Mouse (Mus musculus) lung, postnatal 0 days (tissue): ENCODE data around the gene Nuak1. TPM values are rescaled to one million over a fixed set of nuclear protein-coding genes. Genes with fewer than 3 reads are reported as not detected.

Experiments used
- ATAC-seq: fragments of 200-750 bp; cut with Nextera tagmentation; 2 replicates; pipeline ENCODE4 v1.8.0; 2017; ENCODE audit warnings: moderate library complexity
- DNase-seq: peaks from one replicate; pipeline ENCODE4 v3.0.0-alpha.2; 2016; ENCODE audit warnings: low spot score
- H3K27ac ChIP-seq: fragments of 300-500 bp; sonication (generic); 2 replicates; pipeline ENCODE4 v1.5.1; 2014; ENCODE audit warnings: antibody characterized with exemption, mild to moderate bottlenecking, low read length, mixed read lengths
- H3K27me3 ChIP-seq: fragments of 300-500 bp; sonication (generic); replicated peaks from 2 replicates; pipeline ENCODE4 v1.6.1; 2014; ENCODE audit warnings: low read length, mixed read lengths; ENCODE audit not compliant: insufficient read depth
- H3K36me3 ChIP-seq: fragments of 300-500 bp; sonication (generic); 2 replicates; pipeline ENCODE4 v1.6.1; 2014; ENCODE audit warnings: low read length, mixed read lengths; ENCODE audit not compliant: insufficient read depth
- H3K4me1 ChIP-seq: fragments of 300-500 bp; sonication (generic); 2 replicates; pipeline ENCODE4 v1.6.1; 2014; ENCODE audit warnings: antibody characterized with exemption, low read depth, low read length, mixed read lengths; ENCODE audit not compliant: insufficient read depth
- H3K4me2 ChIP-seq: fragments of 300-500 bp; sonication (generic); replicated peaks from 2 replicates; pipeline ENCODE4 v1.6.1; 2014; ENCODE audit warnings: low read depth, mild to moderate bottlenecking, low read length, moderate library complexity, mixed read lengths
- H3K4me3 ChIP-seq: fragments of 300-500 bp; sonication (generic); 2 replicates; pipeline ENCODE4 v1.5.1; 2014; ENCODE audit warnings: low read depth, low read length
- H3K9ac ChIP-seq: fragments of 300-500 bp; sonication (generic); replicated peaks from 2 replicates; pipeline ENCODE4 v1.6.1; 2014; ENCODE audit warnings: low read depth, mild to moderate bottlenecking
- H3K9me3 ChIP-seq: fragments of 300-500 bp; sonication (generic); 2 replicates; pipeline ENCODE4 v1.6.1; 2016; ENCODE audit warnings: low read length, mixed read lengths
- CTCF ChIP-seq: IDR thresholded peaks from 2 replicates; pipeline ENCODE4 v1.5.1; 2016; ENCODE audit warnings: antibody characterized with exemption, mild to moderate bottlenecking
- EP300 ChIP-seq: IDR thresholded peaks from 2 replicates; pipeline ENCODE4 v1.6.1; 2016; ENCODE audit warnings: antibody characterized with exemption, mild to moderate bottlenecking, control low read depth
- WGBS: fragments of 180-500 bp; shearing (Covaris S2); extraction: QIAGEN DNeasy Blood & Tissue Kit; methylation state at CpG from one replicate; pipeline ENCODE4 v1.1.7; 2014; 5-methylcytosine and 5-hydroxymethylcytosine counted together
- polyA plus RNA-seq: library from polyadenylated mRNA; unstranded; fragments of >200 nt; fragmentation: Nextera tagmentation; extraction: Ambion mirVana; gene quantifications from 2 replicates; pipeline ENCODE4 v1.2.1, GENCODE M21; 2015

The Nuak1 gene
- polyA plus RNA-seq, 1 experiment from 2014 or later, result 2.2 TPM

- ATAC-seq, result no peak
- TF ChIP-seq CTCF (no peak), EP300 (no peak)
- Histone ChIP-seq H3K4me1 (peaks cover 5% of the 10 kb centered on the region; the same call in 1 of the 2 replicates), H3K36me3 (no peaks in the 10 kb centered on the region), H3K27ac (no peak overlapping the region), H3K9ac (no peak overlapping the region), H3K27me3 (0 out of 2 replicates have a peak, but pooled peaks cover 4% of the 10 kb centered on the region), H3K9me3 (no peaks in the 10 kb centered on the region), H3K4me2 (no peak overlapping the region), H3K4me3 (no peak overlapping the region)
- WGBS, result 62% methylated on average over 5 of the region's 5 CpGs
- DNase-seq, result no peak
These were observed 45.1 kb downstream of the Nuak1 start for GRCm38 (mm10) chr10:84395259-84395658.

- DNase-seq (no peak), ATAC-seq (no peak)
- 52% methylated on average over 12 of the region's 12 CpGs for WGBS
- Histone ChIP-seq H3K4me1 (peaks cover 5% of the 10 kb centered on the region; the same call in 1 of the 2 replicates), H3K36me3 (no peaks in the 10 kb centered on the region), H3K27me3 (0 out of 2 replicates have a peak, but pooled peaks cover 4% of the 10 kb centered on the region), H3K27ac (no peak overlapping the region), H3K9ac (no peak overlapping the region), H3K4me3 (no peak overlapping the region), H3K9me3 (no peaks in the 10 kb centered on the region), H3K4me2 (no peak overlapping the region)
- TF ChIP-seq EP300, result no peak
- TF ChIP-seq CTCF, result no peak
These were observed 46.5 kb downstream of the Nuak1 start for GRCm38 (mm10) chr10:84393881-84394280.

DNA sequence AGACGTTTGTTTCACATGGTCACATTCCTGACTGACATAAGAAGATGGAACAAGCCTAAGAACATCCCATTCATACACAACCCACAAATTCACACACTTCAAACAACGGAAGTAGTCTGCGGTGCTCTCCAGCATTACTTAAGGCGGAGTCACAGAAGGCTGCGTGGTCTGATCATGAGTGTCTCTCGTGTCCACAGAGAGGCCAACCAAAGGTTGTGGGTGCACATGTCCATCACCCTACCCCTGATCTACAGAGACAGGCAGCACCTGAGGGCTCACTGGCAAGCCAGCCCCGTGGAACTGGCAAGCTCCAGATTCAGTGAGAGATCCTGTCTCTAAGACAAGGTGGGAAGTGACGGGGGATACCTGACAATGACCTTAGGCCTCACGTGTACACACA lies 47.0 kb downstream of the Nuak1 start:
- Histone ChIP-seq H3K36me3 (no peaks in the 10 kb centered on the region), H3K4me3 (no peak overlapping the region), H3K9me3 (no peaks in the 10 kb centered on the region), H3K4me2 (no peak overlapping the region), H3K27ac (no peak overlapping the region), H3K9ac (no peak overlapping the region), H3K27me3 (0 out of 2 replicates have a peak, but pooled peaks cover 4% of the 10 kb centered on the region), H3K4me1 (peaks cover 5% of the 10 kb centered on the region; the same call in 1 of the 2 replicates)
- 36% methylated on average over 9 of the region's 9 CpGs for WGBS
- DNase-seq (no peak), ATAC-seq (no peak)
- TF ChIP-seq CTCF (no peak), EP300 (no peak)

DNA sequence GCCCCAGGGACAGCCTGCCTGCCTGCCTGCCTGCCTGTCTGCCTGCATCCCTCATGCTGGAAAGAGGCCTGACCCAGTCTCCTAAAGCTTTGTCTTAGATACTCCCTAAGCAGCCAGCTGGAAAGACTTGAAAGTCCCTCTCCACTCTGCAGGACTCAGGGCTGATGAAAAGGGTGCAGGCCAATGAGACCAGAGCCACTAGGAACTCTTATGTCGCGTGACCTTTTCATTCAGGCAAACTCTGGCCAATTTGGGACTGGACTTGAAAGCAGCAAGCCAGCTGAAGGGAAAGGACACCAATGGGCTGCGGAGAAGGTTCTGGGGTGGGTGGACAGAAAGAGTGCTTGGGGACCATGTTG lies 47.7 kb downstream of the Nuak1 start:
- H3K9ac ChIP-seq, result no peak overlapping the region
- DNase-seq (no peak), ATAC-seq (no peak)
- H3K4me3 ChIP-seq, result no peak overlapping the region
- no peak overlapping the region for H3K4me2 ChIP-seq
- 80% methylated on average over 3 of the region's 3 CpGs for WGBS
- 0 out of 2 replicates have a peak, but pooled peaks cover 4% of the 10 kb centered on the region for H3K27me3 ChIP-seq
- H3K36me3 ChIP-seq, result no peaks in the 10 kb centered on the region
- H3K4me1 ChIP-seq, result peaks cover 5% of the 10 kb centered on the region; the same call in 1 of the 2 replicates
- no peak for TF ChIP-seq CTCF
- no peak for TF ChIP-seq EP300
- no peak overlapping the region for H3K27ac ChIP-seq
- H3K9me3 ChIP-seq, result no peaks in the 10 kb centered on the region

DNA sequence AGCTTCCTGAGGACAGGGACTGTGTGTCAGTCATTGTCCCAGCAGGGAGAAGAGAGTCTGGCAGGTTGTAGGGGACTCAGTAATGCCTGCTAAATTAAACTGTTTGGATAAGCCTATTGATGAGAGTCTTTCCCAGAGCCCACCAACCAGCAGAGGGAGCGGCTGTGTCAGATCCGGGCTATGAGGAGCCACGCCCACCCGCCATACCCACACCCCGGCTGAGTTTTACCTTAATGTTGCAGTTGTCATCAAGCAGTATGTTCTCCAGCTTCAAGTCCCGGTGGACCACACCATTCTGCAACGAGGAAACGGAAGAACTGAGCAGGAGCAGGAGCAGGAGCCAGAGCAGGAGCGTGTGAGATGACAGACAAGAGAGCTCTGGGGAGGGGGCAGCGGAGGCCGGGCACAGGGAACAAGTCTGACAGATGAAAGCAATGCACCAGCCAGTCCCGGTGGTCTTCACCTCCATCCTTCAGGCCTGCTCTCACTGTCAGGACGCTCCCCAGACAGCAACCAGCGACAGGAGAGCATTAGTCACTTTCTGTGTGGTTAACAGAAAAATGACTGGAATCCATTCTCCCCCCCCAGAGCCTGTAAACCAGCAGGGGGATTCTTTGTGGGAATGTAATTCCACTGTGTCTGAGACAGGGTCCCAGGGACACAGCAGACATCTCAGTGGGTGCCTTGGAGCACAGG lies 48.2 kb downstream of the Nuak1 start:
- Histone ChIP-seq H3K36me3 (no peaks in the 10 kb centered on the region), H3K4me2 (no peak overlapping the region), H3K4me1 (peaks cover 5% of the 10 kb centered on the region; the same call in 1 of the 2 replicates), H3K27ac (no peak overlapping the region), H3K9me3 (no peaks in the 10 kb centered on the region), H3K4me3 (no peak overlapping the region), H3K9ac (no peak overlapping the region), H3K27me3 (0 out of 2 replicates have a peak, but pooled peaks cover 4% of the 10 kb centered on the region)
- 29% methylated on average over 14 of the region's 14 CpGs for WGBS
- ATAC-seq, result no peak
- no peak for DNase-seq
- TF ChIP-seq CTCF (peak; percentile 45), EP300 (no peak)

- Histone ChIP-seq H3K4me3 (no peak overlapping the region), H3K4me2 (no peak overlapping the region), H3K36me3 (no peaks in the 10 kb centered on the region), H3K4me1 (peaks cover 3% of the 10 kb centered on the region; the same call in 1 of the 2 replicates), H3K9ac (no peak overlapping the region), H3K27ac (no peak overlapping the region), H3K9me3 (no peaks in the 10 kb centered on the region), H3K27me3 (0 out of 2 replicates have a peak, but pooled peaks cover under 1% of the 10 kb centered on the region)
- ATAC-seq, result no peak
- 65% methylated on average over 5 of the region's 5 CpGs for WGBS
- DNase-seq, result no peak
- TF ChIP-seq EP300, result no peak
- TF ChIP-seq CTCF, result no peak
These were observed 50.7 kb downstream of the Nuak1 start for GRCm38 (mm10) chr10:84389707-84390106.
